Mouse (Mus musculus): Measurements from ENCODE around the gene Dnah8. TPM values are rescaled to one million over a fixed set of nuclear protein-coding genes. Genes with fewer than 3 reads are reported as not detected.

The Dnah8 gene
- polyA plus RNA-seq, 1 experiment from 2014 or later: 2.1 TPM

DNA sequence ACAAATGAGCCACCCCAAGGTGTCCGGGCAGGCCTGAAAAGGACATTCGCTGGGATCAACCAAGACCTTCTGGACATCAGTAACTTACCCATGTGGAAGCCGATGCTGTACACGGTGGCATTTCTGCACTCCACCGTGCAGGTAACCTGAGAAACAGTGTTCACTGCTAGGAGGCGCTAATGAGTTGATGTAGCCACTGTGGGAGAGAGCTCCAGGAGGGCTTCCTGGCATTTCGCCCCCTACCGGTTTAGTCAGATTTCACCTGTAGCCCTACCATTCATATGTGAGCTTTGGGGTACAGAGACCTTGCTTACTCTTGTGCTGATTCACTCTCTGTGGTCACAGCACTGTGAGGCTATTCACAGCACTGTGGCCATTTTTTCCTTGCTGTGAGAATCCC lies 195.0 kb downstream of the Dnah8 start:
- H3K27me3 ChIP-seq (replicated peaks): no peaks in the 10 kb centered on the region
- no peak for ATAC-seq (ENCODE audit: insufficient number of reproducible peaks, low FRiP score)
- no peaks in the 10 kb centered on the region for H3K36me3 ChIP-seq
- H3K9me3 ChIP-seq (replicated peaks): 0 out of 2 replicates have a peak, but pooled peaks cover 5% of the 10 kb centered on the region
- peaks cover 24% of the 10 kb centered on the region for H3K4me1 ChIP-seq (replicated peaks)
- no peak overlapping the region for H3K9ac ChIP-seq
- 89% methylated on average over 8 of the region's 8 CpGs for WGBS
- H3K4me2 ChIP-seq: no peak overlapping the region
- H3K27ac ChIP-seq (ENCODE audit: poor library complexity, severe bottlenecking): no peak overlapping the region
- H3K4me3 ChIP-seq: no peak overlapping the region

DNA sequence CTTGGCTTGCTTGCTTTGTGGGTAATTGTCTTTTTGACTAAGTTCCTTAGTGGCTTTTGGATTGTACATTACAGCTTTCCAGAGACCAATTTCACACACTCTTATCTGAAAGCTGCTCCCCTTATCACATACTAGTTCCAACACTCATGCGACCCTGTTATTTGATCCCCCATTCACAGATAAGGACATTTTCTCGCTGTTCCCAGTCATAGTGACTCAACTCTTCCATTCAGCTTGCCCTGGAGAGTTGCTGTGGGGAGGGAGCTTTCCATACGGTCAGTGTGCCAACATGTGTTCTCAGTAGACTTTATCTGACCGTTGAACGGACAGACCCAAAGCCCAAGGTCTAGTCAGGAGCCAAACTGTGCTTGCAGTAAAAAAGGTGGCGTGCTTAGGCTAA lies 197.0 kb downstream of the Dnah8 start:
- H3K4me2 ChIP-seq: peak overlapping the region; percentile 42
- peak; percentile 87 for ATAC-seq (ENCODE audit: insufficient number of reproducible peaks, low FRiP score)
- no peak overlapping the region for H3K9ac ChIP-seq
- no peaks in the 10 kb centered on the region for H3K36me3 ChIP-seq
- H3K4me1 ChIP-seq (replicated peaks): peaks cover 24% of the 10 kb centered on the region
- 0 out of 2 replicates have a peak, but pooled peaks cover 5% of the 10 kb centered on the region for H3K9me3 ChIP-seq (replicated peaks)
- 7% methylated on average over 6 of the region's 6 CpGs for WGBS
- no peak overlapping the region for H3K4me3 ChIP-seq
- H3K27me3 ChIP-seq (replicated peaks): no peaks in the 10 kb centered on the region
- peak overlapping the region; percentile 84 for H3K27ac ChIP-seq (ENCODE audit: poor library complexity, severe bottlenecking)

DNA sequence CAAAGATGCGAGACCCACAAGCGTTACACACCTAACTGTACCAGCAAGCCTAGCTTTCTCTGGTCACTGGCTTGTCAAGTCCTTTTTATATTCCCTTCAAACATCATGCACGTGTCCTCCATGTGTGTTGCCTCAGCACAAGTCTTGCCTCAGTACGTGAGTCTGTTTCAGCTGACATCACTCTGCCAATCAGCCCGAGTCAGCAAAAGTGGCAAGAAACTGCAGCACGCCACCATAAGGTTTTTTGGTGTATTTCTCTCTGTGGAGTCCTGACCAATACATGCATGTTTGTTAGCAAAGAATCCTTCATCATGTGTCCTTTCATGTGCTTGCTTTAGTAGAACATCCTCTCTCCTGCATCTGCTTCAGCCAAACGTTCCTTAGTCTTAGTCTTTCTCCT lies 200.3 kb downstream of the Dnah8 start:
- Histone ChIP-seq H3K4me1 (replicated peaks) (peaks cover 24% of the 10 kb centered on the region), H3K9me3 (replicated peaks) (0 out of 2 replicates have a peak, but pooled peaks cover 5% of the 10 kb centered on the region), H3K36me3 (no peaks in the 10 kb centered on the region), H3K27me3 (replicated peaks) (no peaks in the 10 kb centered on the region), H3K4me2 (no peak overlapping the region), H3K27ac (ENCODE audit: poor library complexity, severe bottlenecking) (no peak overlapping the region), H3K4me3 (no peak overlapping the region), H3K9ac (no peak overlapping the region)
- ATAC-seq (ENCODE audit: insufficient number of reproducible peaks, low FRiP score): no peak
- 82% methylated on average over 7 of the region's 7 CpGs for WGBS

DNA sequence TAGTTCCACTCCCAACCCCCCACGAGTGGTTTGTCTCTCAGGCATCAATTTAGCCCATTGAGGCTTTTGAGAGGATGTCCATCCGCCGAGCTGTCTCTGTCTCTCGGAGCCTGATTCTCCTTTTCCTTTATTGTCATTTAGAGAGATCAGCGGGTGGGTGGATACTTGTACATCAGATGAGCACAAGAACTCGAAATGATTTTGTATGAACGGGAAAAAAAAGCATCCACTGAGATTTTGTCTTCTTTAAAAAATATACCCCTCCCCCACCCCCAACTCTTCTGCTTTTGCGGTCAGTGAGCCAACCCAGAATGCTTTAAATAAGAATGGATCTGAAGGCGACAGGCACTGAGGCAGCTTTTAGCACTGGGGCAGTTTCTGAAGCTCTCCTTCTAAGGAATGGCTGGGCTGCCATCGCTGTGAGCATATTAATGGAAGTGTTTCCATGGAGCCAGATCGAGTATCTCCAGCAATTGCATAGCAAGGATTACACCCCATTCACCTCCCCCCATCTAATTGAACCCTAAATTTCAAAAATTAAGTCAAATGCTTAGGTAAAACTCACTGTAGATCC lies 201.7 kb downstream of the Dnah8 start:
- Histone ChIP-seq H3K9me3 (replicated peaks) (0 out of 2 replicates have a peak, but pooled peaks cover 5% of the 10 kb centered on the region), H3K36me3 (no peaks in the 10 kb centered on the region), H3K4me3 (no peak overlapping the region), H3K4me2 (no peak overlapping the region), H3K27ac (ENCODE audit: poor library complexity, severe bottlenecking) (no peak overlapping the region), H3K27me3 (replicated peaks) (no peaks in the 10 kb centered on the region), H3K9ac (no peak overlapping the region), H3K4me1 (replicated peaks) (peaks cover 19% of the 10 kb centered on the region)
- 73% methylated on average over 11 of the region's 11 CpGs for WGBS
- no peak for ATAC-seq (ENCODE audit: insufficient number of reproducible peaks, low FRiP score)

DNA sequence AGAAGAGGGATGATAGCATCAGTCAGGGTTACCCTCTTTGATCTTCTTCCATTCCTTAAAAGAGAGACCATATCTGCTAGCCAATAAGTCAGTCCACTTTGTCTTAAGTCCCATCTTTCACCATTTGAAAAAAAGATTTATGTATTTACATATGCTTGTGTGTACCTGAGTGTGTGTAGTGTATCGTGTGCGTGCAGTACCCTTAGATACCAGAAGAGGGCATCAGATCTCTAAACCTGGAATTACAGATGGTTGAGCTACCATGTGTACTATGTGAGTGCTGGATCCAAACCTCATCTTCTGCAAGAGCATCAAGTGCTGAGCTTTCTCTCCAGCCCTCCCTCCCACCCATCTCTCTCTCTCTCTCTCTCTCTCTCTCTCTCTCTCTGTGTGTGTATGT lies 207.0 kb downstream of the Dnah8 start:
- H3K9ac ChIP-seq: no peak overlapping the region
- H3K4me3 ChIP-seq: no peak overlapping the region
- H3K4me2 ChIP-seq: no peak overlapping the region
- H3K27me3 ChIP-seq (replicated peaks): no peaks in the 10 kb centered on the region
- peaks cover 8% of the 10 kb centered on the region for H3K4me1 ChIP-seq (replicated peaks)
- ATAC-seq (ENCODE audit: insufficient number of reproducible peaks, low FRiP score): no peak
- 86% methylated on average over 2 of the region's 2 CpGs for WGBS
- 0 out of 2 replicates have a peak, but pooled peaks cover 5% of the 10 kb centered on the region for H3K9me3 ChIP-seq (replicated peaks)
- no peaks in the 10 kb centered on the region for H3K36me3 ChIP-seq
- no peak overlapping the region for H3K27ac ChIP-seq (ENCODE audit: poor library complexity, severe bottlenecking)

DNA sequence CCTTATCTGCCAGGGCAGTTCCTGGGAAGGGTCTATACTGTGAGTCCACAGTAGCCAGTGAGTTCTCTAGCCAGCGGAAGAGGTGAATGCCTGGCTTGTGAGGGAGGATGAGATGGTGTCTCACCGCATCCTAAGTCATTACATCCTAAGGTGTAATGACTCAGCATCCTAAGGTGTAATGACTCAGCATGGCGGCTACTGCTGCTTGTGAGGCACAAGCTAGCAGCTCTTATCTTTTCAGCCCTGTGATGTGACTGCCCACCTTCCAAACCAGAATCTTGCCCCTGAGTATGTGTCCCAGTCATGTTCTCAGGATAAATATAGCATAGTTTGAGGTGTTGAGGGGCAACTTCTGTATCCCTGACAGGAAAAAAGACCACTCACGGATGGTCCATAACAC lies 211.3 kb downstream of the Dnah8 start:
- Histone ChIP-seq H3K27me3 (replicated peaks) (peaks cover 9% of the 10 kb centered on the region; the same call in 1 of the 2 replicates), H3K4me2 (no peak overlapping the region), H3K9me3 (replicated peaks) (no peaks in the 10 kb centered on the region), H3K4me1 (replicated peaks) (peaks cover 8% of the 10 kb centered on the region), H3K36me3 (no peaks in the 10 kb centered on the region), H3K4me3 (no peak overlapping the region), H3K27ac (ENCODE audit: poor library complexity, severe bottlenecking) (no peak overlapping the region), H3K9ac (no peak overlapping the region)
- WGBS: 62% methylated on average over 4 of the region's 4 CpGs
- ATAC-seq (ENCODE audit: insufficient number of reproducible peaks, low FRiP score): no peak

DNA sequence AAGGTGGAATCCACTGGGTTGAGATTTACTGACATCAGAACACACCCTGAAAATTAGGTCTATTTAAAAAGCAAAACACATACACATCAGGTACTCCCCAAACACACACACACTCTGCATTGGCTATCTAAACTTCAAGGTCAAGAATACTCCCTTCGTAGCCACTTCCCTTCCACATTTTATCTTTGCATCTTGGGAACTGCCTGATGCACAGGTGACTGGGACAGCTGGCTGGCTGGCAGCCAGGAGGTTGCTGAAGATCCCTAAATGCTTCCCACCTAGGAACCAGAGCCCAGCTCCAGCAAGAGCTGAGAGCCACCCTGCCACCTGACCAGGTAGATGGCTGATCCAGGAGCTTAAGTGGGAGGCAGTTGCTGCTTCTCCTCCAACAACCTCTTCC lies 212.9 kb downstream of the Dnah8 start:
- H3K27me3 ChIP-seq (replicated peaks): peaks cover 9% of the 10 kb centered on the region; the same call in 1 of the 2 replicates
- H3K27ac ChIP-seq (ENCODE audit: poor library complexity, severe bottlenecking): no peak overlapping the region
- no peak overlapping the region for H3K4me2 ChIP-seq
- no peak overlapping the region for H3K4me3 ChIP-seq
- H3K36me3 ChIP-seq: no peaks in the 10 kb centered on the region
- H3K9ac ChIP-seq: no peak overlapping the region
- WGBS: 63% methylated on average over 1 of the region's 1 CpGs
- peaks cover 2% of the 10 kb centered on the region; the same call in 1 of the 2 replicates for H3K9me3 ChIP-seq (replicated peaks)
- H3K4me1 ChIP-seq (replicated peaks): peaks cover 8% of the 10 kb centered on the region
- ATAC-seq (ENCODE audit: insufficient number of reproducible peaks, low FRiP score): no peak

DNA sequence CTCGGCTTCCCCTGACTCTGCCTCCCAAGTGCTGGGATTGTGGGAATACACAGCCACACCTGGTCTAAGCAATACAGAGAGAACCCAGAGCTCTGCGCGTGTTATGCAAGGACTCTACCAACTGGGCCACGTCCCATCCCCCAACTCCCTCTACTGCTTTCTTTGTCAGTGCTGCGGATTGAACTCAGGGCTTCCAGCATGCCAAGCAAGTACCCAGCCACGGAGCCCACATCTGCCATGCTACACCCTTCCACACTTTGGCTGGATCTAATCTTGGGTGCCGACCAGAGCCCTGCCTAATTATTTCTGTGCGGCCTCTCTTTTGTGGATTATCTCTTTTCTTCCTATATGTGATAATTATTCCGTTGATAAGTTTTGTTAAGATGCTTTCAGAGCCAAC lies 215.9 kb downstream of the Dnah8 start:
- peaks cover 4% of the 10 kb centered on the region; the same call in 1 of the 2 replicates for H3K4me1 ChIP-seq (replicated peaks)
- 63% methylated on average over 9 of the region's 9 CpGs for WGBS

DNA sequence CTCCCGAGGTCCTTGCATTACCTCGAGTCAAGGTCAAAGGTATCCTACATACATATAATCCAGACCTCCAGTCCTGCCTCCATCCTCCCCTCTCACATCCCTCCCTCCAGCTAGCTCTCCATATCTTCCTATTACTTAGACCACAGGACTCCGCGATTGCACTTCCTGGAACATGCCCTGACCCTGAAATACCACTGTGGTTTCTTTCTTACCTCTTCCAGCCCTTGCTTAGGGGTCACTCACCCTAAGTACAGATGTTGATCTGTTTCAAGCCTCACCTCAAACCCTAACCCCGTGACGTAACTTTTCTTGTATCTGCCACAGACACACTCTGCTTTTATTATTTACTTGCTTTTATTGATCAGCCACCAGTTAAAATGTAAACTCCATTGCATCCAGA lies 218.2 kb downstream of the Dnah8 start:
- Histone ChIP-seq H3K9me3 (replicated peaks) (peaks cover 2% of the 10 kb centered on the region; the same call in 1 of the 2 replicates), H3K4me3 (no peak overlapping the region), H3K4me1 (replicated peaks) (no peaks in the 10 kb centered on the region), H3K27ac (ENCODE audit: poor library complexity, severe bottlenecking) (no peak overlapping the region), H3K27me3 (replicated peaks) (peaks cover 14% of the 10 kb centered on the region; the same call in 1 of the 2 replicates), H3K36me3 (no peaks in the 10 kb centered on the region), H3K9ac (no peak overlapping the region), H3K4me2 (no peak overlapping the region)
- WGBS: 60% methylated on average over 6 of the region's 6 CpGs
- no peak for ATAC-seq (ENCODE audit: insufficient number of reproducible peaks, low FRiP score)

More for the DNA sequence above, 215.9 kb downstream of the Dnah8 start:
- no peak for ATAC-seq (ENCODE audit: insufficient number of reproducible peaks, low FRiP score)
- H3K27me3 ChIP-seq (replicated peaks): peaks cover 14% of the 10 kb centered on the region; the same call in 1 of the 2 replicates
- no peaks in the 10 kb centered on the region for H3K36me3 ChIP-seq
- H3K4me2 ChIP-seq: no peak overlapping the region
- H3K9ac ChIP-seq: no peak overlapping the region
- no peak overlapping the region for H3K27ac ChIP-seq (ENCODE audit: poor library complexity, severe bottlenecking)
- peaks cover 2% of the 10 kb centered on the region; the same call in 1 of the 2 replicates for H3K9me3 ChIP-seq (replicated peaks)
- no peak overlapping the region for H3K4me3 ChIP-seq

DNA sequence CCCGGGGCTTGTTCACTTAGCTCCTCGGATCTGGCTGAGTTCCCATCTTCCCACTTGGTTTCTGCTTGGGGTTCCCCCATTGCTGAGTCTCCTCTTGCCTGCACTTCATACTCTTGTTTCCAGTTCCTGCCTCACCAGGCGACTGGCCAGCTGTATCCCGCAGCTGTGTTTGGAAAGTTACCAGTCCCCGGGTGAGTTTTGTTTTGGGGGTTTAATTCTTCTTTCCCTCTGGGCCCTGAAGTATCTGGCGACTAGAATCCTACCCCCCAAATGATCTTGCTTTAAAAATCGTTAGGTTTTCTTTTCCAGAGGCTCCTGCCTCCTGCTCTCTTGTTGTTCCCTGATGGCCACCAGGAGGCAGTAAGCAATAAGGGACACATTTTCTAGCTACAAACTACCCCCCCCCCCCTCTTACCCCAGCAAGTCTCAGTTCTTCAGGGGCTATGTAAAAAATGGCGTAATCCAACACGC lies 220.2 kb downstream of the Dnah8 start:
- ATAC-seq (ENCODE audit: insufficient number of reproducible peaks, low FRiP score): no peak
- no peak overlapping the region for H3K9ac ChIP-seq
- WGBS: 46% methylated on average over 9 of the region's 9 CpGs

DNA sequence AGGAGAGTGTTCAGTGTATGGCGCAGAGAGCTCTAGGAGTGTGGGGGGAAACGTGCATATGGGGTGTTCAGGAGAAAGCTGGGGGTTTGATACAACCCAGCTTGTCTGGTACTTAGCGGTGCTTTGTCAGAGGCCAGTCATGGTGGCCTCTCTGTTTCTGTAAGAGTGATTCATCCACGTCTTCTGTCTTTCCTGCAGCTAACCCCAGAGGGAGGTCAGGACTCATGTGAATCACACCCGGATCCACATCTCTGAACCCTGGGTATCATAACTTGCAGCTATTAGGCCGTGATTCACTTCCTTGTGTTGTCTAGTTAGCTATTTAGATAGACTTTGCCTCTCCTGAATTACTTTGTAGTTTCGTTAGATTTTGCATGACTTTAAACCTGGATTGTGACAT lies 223.3 kb downstream of the Dnah8 start:
- H3K4me1 ChIP-seq (replicated peaks): no peaks in the 10 kb centered on the region
- H3K27me3 ChIP-seq (replicated peaks): 0 out of 2 replicates have a peak, but pooled peaks cover 5% of the 10 kb centered on the region
- WGBS: 80% methylated on average over 7 of the region's 7 CpGs
- no peak overlapping the region for H3K27ac ChIP-seq (ENCODE audit: poor library complexity, severe bottlenecking)
- H3K36me3 ChIP-seq: no peaks in the 10 kb centered on the region
- no peak overlapping the region for H3K9ac ChIP-seq
- H3K4me3 ChIP-seq: no peak overlapping the region
- no peak overlapping the region for H3K4me2 ChIP-seq
- no peak for ATAC-seq (ENCODE audit: insufficient number of reproducible peaks, low FRiP score)
- peaks cover 6% of the 10 kb centered on the region; the same call in 1 of the 2 replicates for H3K9me3 ChIP-seq (replicated peaks)

More for the DNA sequence above, 220.2 kb downstream of the Dnah8 start:
- Histone ChIP-seq H3K27ac (ENCODE audit: poor library complexity, severe bottlenecking) (no peak overlapping the region), H3K9me3 (replicated peaks) (peaks cover 6% of the 10 kb centered on the region), H3K4me2 (no peak overlapping the region), H3K36me3 (no peaks in the 10 kb centered on the region), H3K4me1 (replicated peaks) (no peaks in the 10 kb centered on the region), H3K27me3 (replicated peaks) (peaks cover 5% of the 10 kb centered on the region; the same call in 1 of the 2 replicates), H3K4me3 (no peak overlapping the region)
